Mouse (Mus musculus): ENCODE data around the gene Pdgfd. TPM values are rescaled to one million over a fixed set of nuclear protein-coding genes. Genes with fewer than 3 reads are reported as not detected.

Pdgfd gene
- total and polyA plus RNA-seq, 2 experiments from 2014 or later: 6.8 to 18.4 TPM

- WGBS: 88% methylated on average over 3 of the region's 3 CpGs
- Histone ChIP-seq H3K4me1 (ENCODE audit: control insufficient read depth, insufficient read depth) (no peaks in the 10 kb centered on the region), H3K27me3 (ENCODE audit: control insufficient read depth, insufficient read depth, low read length) (no peaks in the 10 kb centered on the region), H3K9ac (replicated peaks; ENCODE audit: low read depth, low read length) (no peak overlapping the region), H3K4me2 (ENCODE audit: low read depth, low read length) (no peak overlapping the region), H3K36me3 (replicated peaks; ENCODE audit: control insufficient read depth, insufficient read depth, low read length) (no peaks in the 10 kb centered on the region), H3K4me3 (ENCODE audit: low read depth, low read length) (no peak overlapping the region), H3K27ac (ENCODE audit: low read depth) (no peak overlapping the region), H3K9me3 (replicated peaks; ENCODE audit: control insufficient read depth, low read length) (no peaks in the 10 kb centered on the region)
- ATAC-seq (ENCODE audit: insufficient read depth, low read depth) (no peak), DNase-seq (ENCODE audit: low spot score) (no peak)
- TF ChIP-seq EP300 (IDR thresholded peaks at IDR 0.05; ENCODE audit: low read depth): no peak
- TF ChIP-seq CTCF (IDR thresholded peaks at IDR 0.05; ENCODE audit: low read depth): no peak
These were observed 170.0 kb downstream of the Pdgfd start for GRCm38 (mm10) chr9:6338344-6338743.

- Histone ChIP-seq H3K36me3 (replicated peaks; ENCODE audit: control insufficient read depth, insufficient read depth, low read length) (no peaks in the 10 kb centered on the region), H3K9ac (replicated peaks; ENCODE audit: low read depth, low read length) (no peak overlapping the region), H3K4me2 (ENCODE audit: low read depth, low read length) (no peak overlapping the region), H3K4me1 (ENCODE audit: control insufficient read depth, insufficient read depth) (no peaks in the 10 kb centered on the region), H3K9me3 (replicated peaks; ENCODE audit: control insufficient read depth, low read length) (no peaks in the 10 kb centered on the region), H3K4me3 (ENCODE audit: low read depth, low read length) (no peak overlapping the region), H3K27ac (ENCODE audit: low read depth) (no peak overlapping the region), H3K27me3 (ENCODE audit: control insufficient read depth, insufficient read depth, low read length) (no peaks in the 10 kb centered on the region)
- no peak for ATAC-seq (ENCODE audit: insufficient read depth, low read depth)
- DNase-seq (ENCODE audit: low spot score): no peak
- TF ChIP-seq CTCF (IDR thresholded peaks at IDR 0.05; ENCODE audit: low read depth) (no peak), EP300 (IDR thresholded peaks at IDR 0.05; ENCODE audit: low read depth) (no peak)
- 67% methylated on average over 1 of the region's 1 CpGs for WGBS
These were observed 171.0 kb downstream of the Pdgfd start for GRCm38 (mm10) chr9:6339394-6339793.

- ATAC-seq (ENCODE audit: insufficient read depth, low read depth) (no peak), DNase-seq (ENCODE audit: low spot score) (no peak)
- Histone ChIP-seq H3K27ac (ENCODE audit: low read depth) (no peak overlapping the region), H3K36me3 (replicated peaks; ENCODE audit: control insufficient read depth, insufficient read depth, low read length) (no peaks in the 10 kb centered on the region), H3K9me3 (replicated peaks; ENCODE audit: control insufficient read depth, low read length) (no peaks in the 10 kb centered on the region), H3K27me3 (ENCODE audit: control insufficient read depth, insufficient read depth, low read length) (no peaks in the 10 kb centered on the region), H3K4me1 (ENCODE audit: control insufficient read depth, insufficient read depth) (no peaks in the 10 kb centered on the region), H3K9ac (replicated peaks; ENCODE audit: low read depth, low read length) (no peak overlapping the region), H3K4me2 (ENCODE audit: low read depth, low read length) (no peak overlapping the region), H3K4me3 (ENCODE audit: low read depth, low read length) (no peak overlapping the region)
- TF ChIP-seq CTCF (IDR thresholded peaks at IDR 0.05; ENCODE audit: low read depth) (no peak), EP300 (IDR thresholded peaks at IDR 0.05; ENCODE audit: low read depth) (no peak)
These were observed 172.4 kb downstream of the Pdgfd start for GRCm38 (mm10) chr9:6340750-6341149.

GRCm38 (mm10) chr9:6342854-6343253 is 174.5 kb downstream of the Pdgfd start:
- H3K27ac ChIP-seq (ENCODE audit: low read depth): no peak overlapping the region
- H3K4me1 ChIP-seq (ENCODE audit: control insufficient read depth, insufficient read depth): no peaks in the 10 kb centered on the region
- H3K4me3 ChIP-seq (ENCODE audit: low read depth, low read length): no peak overlapping the region
- WGBS: 86% methylated on average over 10 of the region's 10 CpGs
- H3K9me3 ChIP-seq (replicated peaks; ENCODE audit: control insufficient read depth, low read length): no peaks in the 10 kb centered on the region
- ATAC-seq (ENCODE audit: insufficient read depth, low read depth): no peak
- no peaks in the 10 kb centered on the region for H3K36me3 ChIP-seq (replicated peaks; ENCODE audit: control insufficient read depth, insufficient read depth, low read length)
- TF ChIP-seq EP300 (IDR thresholded peaks at IDR 0.05; ENCODE audit: low read depth) (no peak), CTCF (IDR thresholded peaks at IDR 0.05; ENCODE audit: low read depth) (no peak)
- no peak overlapping the region for H3K9ac ChIP-seq (replicated peaks; ENCODE audit: low read depth, low read length)
- H3K27me3 ChIP-seq (ENCODE audit: control insufficient read depth, insufficient read depth, low read length): no peaks in the 10 kb centered on the region
- DNase-seq (ENCODE audit: low spot score): no peak
- H3K4me2 ChIP-seq (ENCODE audit: low read depth, low read length): no peak overlapping the region

GRCm38 (mm10) chr9:6344514-6344913 is 176.1 kb downstream of the Pdgfd start:
- Histone ChIP-seq H3K27me3 (ENCODE audit: control insufficient read depth, insufficient read depth, low read length) (no peaks in the 10 kb centered on the region), H3K4me2 (ENCODE audit: low read depth, low read length) (no peak overlapping the region), H3K4me3 (ENCODE audit: low read depth, low read length) (no peak overlapping the region), H3K27ac (ENCODE audit: low read depth) (no peak overlapping the region), H3K36me3 (replicated peaks; ENCODE audit: control insufficient read depth, insufficient read depth, low read length) (no peaks in the 10 kb centered on the region), H3K9me3 (replicated peaks; ENCODE audit: control insufficient read depth, low read length) (no peaks in the 10 kb centered on the region), H3K9ac (replicated peaks; ENCODE audit: low read depth, low read length) (no peak overlapping the region), H3K4me1 (ENCODE audit: control insufficient read depth, insufficient read depth) (no peaks in the 10 kb centered on the region)
- DNase-seq (ENCODE audit: low spot score) (no peak), ATAC-seq (ENCODE audit: insufficient read depth, low read depth) (no peak)
- 70% methylated on average over 2 of the region's 2 CpGs for WGBS
- TF ChIP-seq CTCF (IDR thresholded peaks at IDR 0.05; ENCODE audit: low read depth) (no peak), EP300 (IDR thresholded peaks at IDR 0.05; ENCODE audit: low read depth) (no peak)

GRCm38 (mm10) chr9:6344924-6345323 is 176.5 kb downstream of the Pdgfd start:
- no peak for ATAC-seq (ENCODE audit: insufficient read depth, low read depth)
- no peak for TF ChIP-seq EP300 (IDR thresholded peaks at IDR 0.05; ENCODE audit: low read depth)
- Histone ChIP-seq H3K27ac (ENCODE audit: low read depth) (no peak overlapping the region), H3K4me2 (ENCODE audit: low read depth, low read length) (no peak overlapping the region), H3K9me3 (replicated peaks; ENCODE audit: control insufficient read depth, low read length) (no peaks in the 10 kb centered on the region), H3K36me3 (replicated peaks; ENCODE audit: control insufficient read depth, insufficient read depth, low read length) (no peaks in the 10 kb centered on the region), H3K27me3 (ENCODE audit: control insufficient read depth, insufficient read depth, low read length) (no peaks in the 10 kb centered on the region), H3K4me3 (ENCODE audit: low read depth, low read length) (no peak overlapping the region), H3K4me1 (ENCODE audit: control insufficient read depth, insufficient read depth) (no peaks in the 10 kb centered on the region), H3K9ac (replicated peaks; ENCODE audit: low read depth, low read length) (no peak overlapping the region)
- 57% methylated on average over 4 of the region's 4 CpGs for WGBS
- DNase-seq (ENCODE audit: low spot score): peak; percentile 19
